Mouse (Mus musculus) gastrocnemius, adult 8-10 months (tissue): Measurements from ENCODE around the gene Wnt7b. TPM values are rescaled to one million over a fixed set of nuclear protein-coding genes. Genes with fewer than 3 reads are reported as not detected.

Source experiments
- DNase-seq, 2 experiments: peaks; one replicate each; pipeline ENCODE4 v3.0.0; 2022; ENCODE audit warnings: low spot score in 2 of 2
- total RNA-seq, 4 experiments: library from RNA; stranded (reverse); gene quantifications; 2 replicates each; pipeline ENCODE4 v1.2.4; 2022

The Wnt7b gene
- total RNA-seq, 4 experiments from 2014 or later: 0.19 TPM; not detected in 3

GRCm38 (mm10) chr15:85602021-85602420 is 19.7 kb upstream of the Wnt7b start:
- no peak for DNase-seq

DNA sequence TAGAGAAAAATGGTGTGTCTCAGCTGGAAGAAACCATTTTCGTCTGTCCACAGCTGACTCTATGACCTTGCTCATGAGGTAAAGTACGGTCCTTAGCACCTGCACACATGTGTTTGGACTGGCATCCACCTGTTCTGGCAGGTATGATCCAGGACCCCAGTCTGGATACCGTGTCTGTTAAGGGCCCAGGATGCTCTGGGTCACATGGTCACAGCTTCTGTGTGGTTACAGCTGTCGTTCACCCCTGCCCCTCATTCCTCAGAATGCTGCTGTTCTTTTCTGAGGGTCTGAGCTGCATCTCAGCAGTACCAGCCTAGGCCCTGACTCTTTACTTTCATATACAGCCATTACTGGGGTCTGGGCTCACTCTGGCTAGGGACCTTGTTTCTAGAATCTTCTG is 18.9 kb upstream of the Wnt7b start:
- DNase-seq: no peak

GRCm38 (mm10) chr15:85600696-85601094 is 18.4 kb upstream of the Wnt7b start:
- DNase-seq: peak; percentile 42 to 45

DNA sequence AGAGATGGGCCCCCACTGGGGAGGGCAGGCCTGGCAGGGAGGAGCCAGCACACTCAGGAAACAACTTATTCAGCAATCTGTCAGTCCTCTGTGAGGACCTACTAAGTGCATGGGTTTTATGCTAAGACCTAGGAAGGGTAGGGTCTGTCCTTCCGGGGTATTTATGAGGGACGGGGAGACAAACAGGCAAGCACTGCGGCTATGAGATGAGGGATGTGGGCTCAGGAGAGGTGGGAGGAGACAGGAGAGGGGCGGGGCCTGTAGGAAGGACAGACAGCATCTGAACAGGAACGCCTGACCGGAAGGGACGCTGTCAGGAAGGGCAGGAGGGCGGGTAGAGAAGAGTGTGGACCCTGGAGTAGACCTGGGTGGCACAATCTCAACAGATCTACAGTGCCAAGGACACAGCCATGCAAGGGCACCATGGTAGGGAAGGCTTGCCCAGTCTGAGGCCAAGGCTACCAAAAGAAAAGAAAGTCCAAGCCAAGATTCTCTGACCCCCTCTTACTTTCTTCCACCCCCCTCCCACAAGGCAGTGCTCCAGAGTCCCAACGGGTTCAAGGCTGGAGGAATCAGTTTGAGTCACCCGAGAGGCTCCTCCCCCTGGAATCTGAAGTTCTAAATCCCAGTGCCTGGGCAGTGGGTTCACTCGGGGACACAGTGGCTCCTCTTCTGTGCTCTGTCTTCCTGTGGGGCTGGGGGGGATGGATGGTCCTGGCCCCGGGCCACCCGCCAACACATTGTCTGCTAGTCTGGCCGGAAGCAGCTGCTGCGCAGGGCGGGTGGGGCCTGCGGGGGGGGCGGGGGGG is 17.8 kb upstream of the Wnt7b start:
- peak; percentile 82 to 88 for DNase-seq

GRCm38 (mm10) chr15:85598984-85599886 is 17.0 kb upstream of the Wnt7b start:
- DNase-seq: peak; percentile 54 to 66

DNA sequence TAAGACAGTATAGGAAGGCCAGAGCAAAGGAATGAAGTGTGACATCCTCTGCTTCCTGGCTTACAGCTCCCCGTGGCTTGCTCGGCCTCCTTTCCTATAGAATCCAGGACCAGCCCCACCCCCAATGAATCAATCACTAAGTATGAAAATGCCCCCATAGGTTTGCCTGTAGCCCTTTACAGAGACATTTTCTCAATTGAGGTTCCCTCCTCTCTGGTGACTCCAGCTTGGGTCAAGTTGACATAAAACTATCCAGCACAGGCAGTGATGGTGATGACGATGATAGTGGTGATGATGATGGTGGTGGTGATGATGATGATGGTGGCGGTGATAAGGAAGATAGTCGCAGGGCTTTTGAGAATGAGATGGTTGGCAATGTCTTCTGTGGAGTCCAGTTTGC is 16.2 kb upstream of the Wnt7b start:
- DNase-seq: no peak

DNA sequence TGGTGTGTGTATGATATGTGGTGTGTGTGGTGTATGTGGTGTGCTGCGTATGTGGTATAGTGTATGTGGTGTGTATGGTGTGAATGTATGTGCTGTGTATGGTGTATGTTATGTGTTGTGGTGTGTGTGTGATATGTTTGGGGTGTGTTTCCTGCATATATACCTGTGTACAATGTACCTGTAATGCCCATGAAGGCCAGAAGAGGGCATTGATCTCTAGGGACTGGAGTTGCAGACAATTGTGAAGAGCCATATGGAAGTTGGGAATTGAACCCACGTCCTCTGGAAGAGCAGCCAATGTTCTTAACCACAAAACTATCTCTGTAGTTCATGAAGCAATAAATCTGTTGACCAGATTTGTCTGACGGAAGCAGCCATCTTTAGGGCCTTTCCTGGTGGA is 15.1 kb upstream of the Wnt7b start:
- no peak for DNase-seq

GRCm38 (mm10) chr15:85592674-85593073 is 10.4 kb upstream of the Wnt7b start:
- DNase-seq: no peak

DNA sequence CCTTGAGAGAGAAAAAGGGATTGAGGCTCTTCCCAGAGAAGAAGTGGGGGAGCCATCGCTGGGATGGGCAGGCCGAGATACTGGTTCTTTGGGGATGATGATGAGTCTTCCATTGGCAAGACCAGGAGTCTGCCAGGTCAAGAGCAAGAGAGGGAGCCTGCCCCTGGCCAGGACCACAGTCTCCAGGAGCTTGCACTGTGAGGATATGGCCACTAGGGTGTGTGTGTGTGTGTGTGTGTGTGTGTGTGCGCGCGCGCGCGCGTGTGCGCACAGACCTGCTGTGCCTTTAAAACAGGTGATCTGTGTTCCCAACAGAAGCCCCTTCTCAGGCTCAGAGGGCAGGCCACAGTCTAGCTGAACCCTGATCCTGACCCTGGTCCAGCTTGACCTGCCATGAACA is 8.6 kb upstream of the Wnt7b start:
- DNase-seq: no peak

GRCm38 (mm10) chr15:85583504-85583903 is 1.2 kb upstream of the Wnt7b start:
- peak; percentile 45 to 55 for DNase-seq

- DNase-seq: peak; percentile 40 to 55
Observed at GRCm38 (mm10) chr15:85583024-85583423, 751 bp upstream of the Wnt7b start.

DNA sequence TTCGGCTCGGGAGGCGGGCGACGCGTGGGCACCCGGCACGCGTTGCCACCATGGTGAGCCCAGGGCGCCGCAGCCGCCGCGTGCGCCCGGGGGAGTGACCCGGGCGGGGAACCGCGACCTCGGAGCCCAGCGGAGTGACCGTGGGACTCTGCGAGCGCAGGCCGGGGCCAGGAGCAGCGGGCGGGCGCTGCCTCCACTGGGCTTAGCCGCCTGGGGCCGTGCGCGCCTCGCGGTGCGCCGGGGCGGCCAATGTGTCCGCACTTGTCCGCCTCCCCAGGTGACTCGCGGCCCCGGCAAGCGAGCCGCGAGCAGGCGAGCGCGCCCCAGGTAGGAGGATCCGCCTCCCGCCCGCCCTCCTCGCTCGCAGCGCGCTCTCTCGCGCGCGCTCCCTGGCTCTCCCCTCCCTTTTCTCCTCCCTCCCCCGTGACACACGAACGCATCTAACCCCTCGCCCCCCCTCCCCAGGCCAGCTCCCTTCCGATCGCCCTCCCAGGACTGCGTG is 659 bp downstream of the Wnt7b start:
- DNase-seq: no peak

DNA sequence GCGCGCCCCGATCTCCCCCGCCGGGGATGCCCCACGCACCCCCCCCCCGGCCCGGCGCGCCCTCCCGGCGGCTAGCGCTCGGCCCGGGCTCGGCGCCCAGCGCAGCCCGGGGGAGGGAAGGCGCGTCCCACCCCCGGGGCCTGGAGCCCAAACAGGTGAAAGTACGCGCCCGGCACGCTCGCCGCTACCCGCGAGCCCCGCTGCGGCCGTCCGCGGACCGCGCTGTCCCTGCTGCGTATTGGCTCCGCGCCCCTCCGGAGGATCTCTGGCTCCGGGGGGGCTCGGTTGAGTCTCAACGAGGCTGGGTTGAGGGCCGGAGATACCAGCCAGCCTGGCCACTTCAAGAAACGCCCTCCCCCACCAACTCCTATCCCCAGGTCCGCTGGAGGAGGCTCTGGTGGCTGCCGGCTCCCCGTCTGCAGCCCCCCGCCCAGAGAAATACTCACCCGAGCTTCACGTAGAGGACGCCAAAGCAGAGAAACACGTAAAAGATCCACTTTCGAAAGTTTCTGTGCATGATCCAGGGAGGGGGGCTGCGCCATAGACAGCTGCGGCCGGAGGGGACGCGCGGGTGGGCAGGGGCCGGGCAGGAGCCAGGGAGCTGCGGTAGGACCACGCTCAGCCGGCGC is 1.2 kb downstream of the Wnt7b start:
- no peak for DNase-seq

- no peak for DNase-seq
Observed at GRCm38 (mm10) chr15:85580483-85580882, 1.8 kb downstream of the Wnt7b start.

DNA sequence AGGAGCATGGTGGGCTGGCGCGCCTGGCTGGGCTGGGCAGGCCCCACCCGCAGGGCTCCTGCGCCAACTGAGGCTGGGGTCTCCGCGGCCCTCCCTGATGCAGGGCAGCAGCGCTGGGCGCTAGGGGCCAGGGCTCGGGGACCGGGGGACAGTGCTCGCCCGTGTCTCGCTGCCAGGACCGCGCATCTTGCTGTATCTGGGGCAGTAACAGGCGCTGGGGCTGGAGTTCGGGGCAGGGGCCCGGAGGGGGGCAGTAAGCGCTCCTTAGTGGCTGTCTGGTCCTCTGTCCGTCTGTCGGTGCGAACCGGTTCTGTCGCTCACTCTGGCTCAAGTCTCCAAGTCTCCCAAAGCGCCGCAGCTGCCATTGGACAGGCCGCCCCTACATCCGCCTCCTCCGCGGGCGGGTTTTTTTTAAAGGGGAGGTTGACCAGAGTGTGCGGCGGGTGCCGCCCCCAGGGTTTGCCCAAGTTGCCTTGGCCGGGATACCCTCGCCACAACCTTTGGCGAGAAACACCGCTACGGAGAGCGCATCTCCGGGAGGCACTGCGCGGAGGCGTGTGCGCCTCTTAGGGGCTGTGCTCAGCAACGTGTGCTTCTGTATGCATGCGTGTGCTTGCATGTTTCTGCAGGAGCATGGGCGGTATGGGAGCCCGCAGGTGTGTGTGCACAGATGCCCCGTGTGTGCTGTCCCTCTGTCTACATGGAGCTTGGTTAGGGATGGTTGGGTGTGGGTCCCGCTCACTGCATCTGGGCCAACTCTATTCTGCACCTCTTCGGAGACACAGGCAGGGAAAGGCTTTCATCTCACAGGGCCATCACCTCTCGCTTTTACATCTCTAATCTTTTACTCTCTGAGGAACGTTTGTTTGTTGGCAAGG is 4.5 kb downstream of the Wnt7b start:
- no peak for DNase-seq

DNA sequence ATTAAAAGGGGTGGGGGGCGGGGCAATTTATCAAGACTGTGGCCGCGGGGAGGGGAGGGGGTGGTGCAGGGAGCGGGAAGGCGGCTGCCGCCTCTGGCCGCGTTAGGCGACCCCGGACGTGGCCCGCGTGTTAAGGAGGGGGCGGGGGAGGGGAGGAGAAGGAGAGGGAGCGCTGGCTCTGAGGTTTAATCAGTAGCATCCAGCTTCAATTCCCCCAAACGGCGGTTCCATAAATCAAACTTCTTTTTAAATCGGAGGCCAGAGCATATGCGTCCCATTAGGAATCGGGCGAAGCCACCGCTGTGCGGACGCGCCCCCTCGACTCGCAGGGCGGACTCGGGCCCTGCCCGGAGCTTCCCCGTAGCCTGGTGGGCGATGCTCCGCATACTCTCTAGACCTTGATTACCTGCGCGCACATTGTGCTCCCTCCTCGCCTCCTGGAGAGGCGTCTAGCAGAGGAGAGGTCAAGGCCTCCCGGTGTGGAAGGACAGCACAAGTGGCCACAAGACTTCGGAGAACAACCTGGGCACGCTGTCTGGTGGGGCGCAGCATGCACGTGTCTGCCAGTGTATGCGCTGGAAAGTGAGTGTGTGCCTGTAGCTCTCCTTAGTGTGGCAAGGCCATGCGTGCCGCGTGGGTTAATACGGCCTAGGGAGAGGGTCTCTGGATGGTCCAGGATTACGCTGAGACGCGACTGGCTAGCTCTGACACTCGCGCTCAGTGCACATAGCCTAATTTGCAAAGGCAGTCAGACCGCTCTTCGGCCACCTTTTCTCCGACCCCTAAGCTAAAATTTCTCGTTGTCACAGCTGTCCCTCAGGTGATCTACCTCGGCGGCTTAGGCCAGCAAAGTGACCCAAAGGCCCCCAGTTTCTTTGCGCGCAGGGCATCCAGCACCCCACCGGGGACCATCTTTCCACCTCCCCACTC is 5.5 kb downstream of the Wnt7b start:
- no peak for DNase-seq

DNA sequence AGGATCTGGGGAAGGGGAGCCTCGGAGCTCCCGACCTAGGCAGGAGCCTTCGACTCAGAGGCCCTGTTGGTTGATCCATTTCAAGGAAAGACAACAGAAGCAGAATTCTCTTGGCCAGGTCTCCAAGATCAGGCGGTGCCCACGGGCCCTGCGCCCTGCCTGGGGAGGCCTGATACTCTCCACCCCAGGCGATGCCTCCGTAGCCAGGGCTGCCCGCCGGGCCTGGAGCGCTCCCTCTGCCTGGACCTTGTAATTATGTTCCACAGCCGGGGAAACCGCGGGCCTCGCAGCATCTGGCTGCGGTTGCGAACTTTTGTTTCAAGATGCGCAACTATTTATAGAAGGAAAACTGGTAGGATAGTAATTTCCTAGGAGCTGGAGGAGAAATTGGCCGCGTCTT is 6.2 kb downstream of the Wnt7b start:
- no peak for DNase-seq

- no peak for DNase-seq
Observed at GRCm38 (mm10) chr15:85574558-85574957, 7.7 kb downstream of the Wnt7b start.

DNA sequence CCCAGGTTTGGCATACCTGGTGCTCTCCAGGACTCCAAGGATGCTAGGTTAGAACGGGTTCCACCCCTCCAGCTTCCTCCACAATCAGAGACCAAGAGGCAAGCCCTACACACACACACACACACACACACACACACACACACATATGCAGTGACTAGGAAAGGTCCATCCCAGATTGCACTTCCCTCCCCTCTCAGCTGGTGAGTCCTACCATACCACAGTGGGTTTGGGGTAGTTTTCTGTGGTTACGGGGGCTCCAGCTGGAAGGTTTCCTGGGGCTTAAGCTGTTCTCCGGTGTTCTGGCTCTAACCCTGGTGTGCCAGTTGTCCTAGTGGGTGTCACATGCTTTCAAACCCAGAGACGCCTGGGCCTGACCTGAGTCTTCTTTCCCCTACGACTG is 8.2 kb downstream of the Wnt7b start:
- no peak for DNase-seq
